Mouse (Mus musculus): ENCODE measurements around the gene Tiparp. TPM values are rescaled to one million over a fixed set of nuclear protein-coding genes. Genes with fewer than 3 reads are reported as not detected.

Gene Tiparp
- polyA plus RNA-seq, 1 experiment, result 40.5 TPM

DNA sequence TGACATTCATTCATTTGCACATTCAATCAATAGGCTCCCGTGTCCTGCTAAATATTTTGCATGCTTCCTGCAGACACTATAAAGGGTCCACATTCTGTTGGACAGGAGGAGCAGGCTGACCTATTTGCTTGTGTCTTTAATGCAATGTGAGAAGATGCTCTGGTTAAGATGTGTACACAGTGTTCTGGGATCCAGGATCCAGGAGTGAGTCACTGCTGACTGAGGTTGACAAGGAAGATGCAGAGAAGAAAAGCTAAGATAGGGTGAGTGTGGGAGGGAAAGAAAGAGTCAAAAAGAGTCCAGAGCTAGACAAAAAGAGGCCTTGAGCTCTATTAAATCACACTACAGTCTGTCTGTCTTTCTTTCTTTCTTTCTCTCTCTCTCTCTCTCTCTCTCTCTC, 56.1 kb downstream of the Tiparp start:
- 0 out of 2 replicates have a peak, but pooled peaks cover 2% of the 10 kb centered on the region for H3K9me3 ChIP-seq (replicated peaks; ENCODE audit: control insufficient read depth, insufficient read depth, low read length, poor library complexity, severe bottlenecking)
- no peaks in the 10 kb centered on the region for H3K4me1 ChIP-seq (ENCODE audit: control insufficient read depth, insufficient read depth, low read length)
- no peaks in the 10 kb centered on the region for H3K36me3 ChIP-seq (ENCODE audit: control insufficient read depth, insufficient read depth, low read length, poor library complexity, severe bottlenecking)
- H3K27ac ChIP-seq (ENCODE audit: insufficient read depth, low read length), result no peak overlapping the region
- no peak for TF ChIP-seq POLR2A (IDR thresholded peaks at IDR 0.05; ENCODE audit: insufficient read depth, low read length)
- no peak for TF ChIP-seq CTCF (IDR thresholded peaks at IDR 0.05; ENCODE audit: low read depth, low read length)
- no peak for TF ChIP-seq EP300 (IDR thresholded peaks at IDR 0.05; ENCODE audit: insufficient read depth, low read depth, low read length)
- no peak overlapping the region for H3K9ac ChIP-seq (ENCODE audit: low read depth, poor library complexity, severe bottlenecking)
- no peaks in the 10 kb centered on the region for H3K27me3 ChIP-seq (ENCODE audit: control insufficient read depth, insufficient read depth, low read length, poor library complexity, severe bottlenecking)
- H3K4me3 ChIP-seq (ENCODE audit: low read depth, low read length), result no peak overlapping the region

DNA sequence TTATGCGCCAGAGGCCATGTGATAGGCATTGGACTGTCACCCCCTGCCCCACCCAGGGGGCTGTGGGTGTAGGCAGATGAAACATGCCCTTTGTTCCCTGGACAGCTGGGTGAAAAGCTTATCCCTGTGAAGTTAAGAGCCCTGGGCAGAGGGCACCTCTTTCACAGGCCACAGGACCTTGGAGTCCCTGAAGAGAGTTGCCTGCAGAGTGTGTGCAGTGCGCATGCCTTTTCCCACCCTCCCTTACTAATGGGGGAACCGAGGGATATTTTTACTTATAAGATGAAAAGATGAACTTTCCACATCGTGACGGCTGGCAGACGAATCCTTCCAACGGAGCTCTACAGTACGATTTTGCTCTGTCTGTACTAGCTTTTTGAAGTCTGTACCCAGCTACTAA, 57.1 kb downstream of the Tiparp start:
- no peak overlapping the region for H3K4me3 ChIP-seq (ENCODE audit: low read depth, low read length)
- no peaks in the 10 kb centered on the region for H3K36me3 ChIP-seq (ENCODE audit: control insufficient read depth, insufficient read depth, low read length, poor library complexity, severe bottlenecking)
- TF ChIP-seq POLR2A (IDR thresholded peaks at IDR 0.05; ENCODE audit: insufficient read depth, low read length), result no peak
- no peak for TF ChIP-seq CTCF (IDR thresholded peaks at IDR 0.05; ENCODE audit: low read depth, low read length)
- TF ChIP-seq EP300 (IDR thresholded peaks at IDR 0.05; ENCODE audit: insufficient read depth, low read depth, low read length), result no peak
- no peak overlapping the region for H3K27ac ChIP-seq (ENCODE audit: insufficient read depth, low read length)
- H3K9ac ChIP-seq (ENCODE audit: low read depth, poor library complexity, severe bottlenecking), result no peak overlapping the region
- 0 out of 2 replicates have a peak, but pooled peaks cover 2% of the 10 kb centered on the region for H3K9me3 ChIP-seq (replicated peaks; ENCODE audit: control insufficient read depth, insufficient read depth, low read length, poor library complexity, severe bottlenecking)
- no peaks in the 10 kb centered on the region for H3K27me3 ChIP-seq (ENCODE audit: control insufficient read depth, insufficient read depth, low read length, poor library complexity, severe bottlenecking)
- no peaks in the 10 kb centered on the region for H3K4me1 ChIP-seq (ENCODE audit: control insufficient read depth, insufficient read depth, low read length)

DNA sequence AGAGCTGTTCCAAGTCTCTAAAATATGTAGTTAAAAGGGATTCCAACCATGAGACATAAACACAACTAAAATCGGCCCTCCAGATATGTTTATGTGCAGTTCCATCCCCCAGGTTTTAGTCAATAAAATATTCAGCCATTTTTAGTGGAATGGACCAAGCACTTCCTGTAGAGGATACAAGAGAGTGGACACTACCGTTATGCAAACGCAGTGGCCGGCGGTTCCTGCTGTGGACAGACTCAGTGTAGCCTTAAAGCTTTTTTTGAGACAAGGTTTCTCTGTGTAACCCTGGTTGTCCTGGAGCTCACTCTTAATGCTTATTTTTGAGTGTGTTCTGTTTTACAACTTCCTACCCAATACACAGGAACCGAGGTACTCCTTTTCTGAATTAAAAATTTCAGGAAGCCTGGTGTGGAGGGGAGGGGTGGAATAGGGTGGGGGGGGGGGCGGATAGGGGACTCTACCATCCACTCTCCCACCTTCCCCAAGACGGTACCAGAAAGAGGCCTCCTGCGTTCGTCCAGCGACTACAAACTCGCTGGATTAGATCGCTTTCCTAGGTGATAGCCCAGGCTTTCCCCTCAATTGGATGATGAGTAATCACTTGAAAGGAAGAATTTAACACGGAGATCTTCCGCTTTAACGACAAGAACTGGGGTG, 57.7 kb downstream of the Tiparp start:
- no peak overlapping the region for H3K27ac ChIP-seq (ENCODE audit: insufficient read depth, low read length)
- no peak overlapping the region; the same call in 1 of the 2 replicates for H3K9ac ChIP-seq (ENCODE audit: low read depth, poor library complexity, severe bottlenecking)
- H3K4me1 ChIP-seq (ENCODE audit: control insufficient read depth, insufficient read depth, low read length), result no peaks in the 10 kb centered on the region

DNA sequence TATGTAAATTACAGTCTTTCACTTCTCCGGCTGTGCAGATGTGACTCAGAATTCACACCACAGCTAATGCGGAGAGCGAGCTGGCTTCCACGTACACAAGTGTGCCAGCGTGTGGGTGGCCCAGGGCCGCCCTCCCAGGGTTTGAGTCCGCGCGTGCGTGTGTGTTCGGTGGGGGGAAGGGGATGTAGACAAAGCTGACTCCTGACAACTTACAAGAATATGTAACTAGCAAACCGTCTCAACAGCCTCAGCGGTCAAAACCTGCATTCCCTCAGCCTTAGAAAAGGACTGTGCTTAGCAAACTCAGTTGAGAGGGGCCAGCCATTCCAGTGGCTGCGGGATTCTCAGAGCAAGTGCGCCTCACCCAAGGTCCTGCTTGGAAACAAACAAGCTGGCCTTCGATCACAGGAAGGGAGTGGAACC, 58.3 kb downstream of the Tiparp start:
- H3K27me3 ChIP-seq (ENCODE audit: control insufficient read depth, insufficient read depth, low read length, poor library complexity, severe bottlenecking), result no peaks in the 10 kb centered on the region; the same call in 1 of the 2 replicates
- H3K36me3 ChIP-seq (ENCODE audit: control insufficient read depth, insufficient read depth, low read length, poor library complexity, severe bottlenecking), result no peaks in the 10 kb centered on the region
- no peak for TF ChIP-seq EP300 (IDR thresholded peaks at IDR 0.05; ENCODE audit: insufficient read depth, low read depth, low read length)
- TF ChIP-seq CTCF (IDR thresholded peaks at IDR 0.05; ENCODE audit: low read depth, low read length), result no peak
- no peak for TF ChIP-seq POLR2A (IDR thresholded peaks at IDR 0.05; ENCODE audit: insufficient read depth, low read length)
- H3K4me3 ChIP-seq (ENCODE audit: low read depth, low read length), result peak overlapping the region; percentile 65
- peak overlapping the region; percentile 18 for H3K9ac ChIP-seq (ENCODE audit: low read depth, poor library complexity, severe bottlenecking)
- no peaks in the 10 kb centered on the region for H3K4me1 ChIP-seq (ENCODE audit: control insufficient read depth, insufficient read depth, low read length)
- H3K9me3 ChIP-seq (replicated peaks; ENCODE audit: control insufficient read depth, insufficient read depth, low read length, poor library complexity, severe bottlenecking), result 0 out of 2 replicates have a peak, but pooled peaks cover 2% of the 10 kb centered on the region
- H3K27ac ChIP-seq (ENCODE audit: insufficient read depth, low read length), result no peak overlapping the region

More for the DNA sequence above, 57.7 kb downstream of the Tiparp start:
- Histone ChIP-seq H3K4me3 (ENCODE audit: low read depth, low read length) (peak overlapping the region; percentile 65), H3K27me3 (ENCODE audit: control insufficient read depth, insufficient read depth, low read length, poor library complexity, severe bottlenecking) (no peaks in the 10 kb centered on the region), H3K9me3 (replicated peaks; ENCODE audit: control insufficient read depth, insufficient read depth, low read length, poor library complexity, severe bottlenecking) (0 out of 2 replicates have a peak, but pooled peaks cover 2% of the 10 kb centered on the region), H3K36me3 (ENCODE audit: control insufficient read depth, insufficient read depth, low read length, poor library complexity, severe bottlenecking) (no peaks in the 10 kb centered on the region)
- TF ChIP-seq POLR2A (IDR thresholded peaks at IDR 0.05; ENCODE audit: insufficient read depth, low read length) (no peak), EP300 (IDR thresholded peaks at IDR 0.05; ENCODE audit: insufficient read depth, low read depth, low read length) (no peak), CTCF (IDR thresholded peaks at IDR 0.05; ENCODE audit: low read depth, low read length) (no peak)

DNA sequence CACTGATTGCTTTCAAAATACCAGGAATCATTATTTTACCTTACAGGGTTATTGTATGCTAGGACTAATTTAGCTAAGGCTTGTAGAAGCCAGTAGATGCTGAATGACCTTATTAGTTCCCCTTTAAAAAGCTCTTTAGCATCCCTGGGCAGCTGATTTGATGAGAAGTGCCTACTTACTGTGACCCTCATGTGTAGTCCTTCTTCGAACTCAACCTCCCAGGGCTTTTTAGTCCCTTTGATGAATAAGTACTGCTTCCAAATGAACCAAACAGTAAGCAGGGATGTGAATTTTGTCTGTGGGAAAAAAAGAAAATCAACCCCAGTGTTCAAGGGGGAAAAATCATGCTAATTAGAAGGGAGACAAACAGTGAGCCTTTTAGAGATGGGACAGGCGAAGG, 58.8 kb downstream of the Tiparp start:
- Histone ChIP-seq H3K9me3 (replicated peaks; ENCODE audit: control insufficient read depth, insufficient read depth, low read length, poor library complexity, severe bottlenecking) (0 out of 2 replicates have a peak, but pooled peaks cover 2% of the 10 kb centered on the region), H3K27ac (ENCODE audit: insufficient read depth, low read length) (no peak overlapping the region), H3K9ac (ENCODE audit: low read depth, poor library complexity, severe bottlenecking) (peak overlapping the region; percentile 18), H3K4me3 (ENCODE audit: low read depth, low read length) (no peak overlapping the region), H3K36me3 (ENCODE audit: control insufficient read depth, insufficient read depth, low read length, poor library complexity, severe bottlenecking) (no peaks in the 10 kb centered on the region), H3K4me1 (ENCODE audit: control insufficient read depth, insufficient read depth, low read length) (no peaks in the 10 kb centered on the region), H3K27me3 (ENCODE audit: control insufficient read depth, insufficient read depth, low read length, poor library complexity, severe bottlenecking) (no peaks in the 10 kb centered on the region; the same call in 1 of the 2 replicates)
- no peak for TF ChIP-seq CTCF (IDR thresholded peaks at IDR 0.05; ENCODE audit: low read depth, low read length)
- no peak for TF ChIP-seq EP300 (IDR thresholded peaks at IDR 0.05; ENCODE audit: insufficient read depth, low read depth, low read length)
- TF ChIP-seq POLR2A (IDR thresholded peaks at IDR 0.05; ENCODE audit: insufficient read depth, low read length), result no peak

DNA sequence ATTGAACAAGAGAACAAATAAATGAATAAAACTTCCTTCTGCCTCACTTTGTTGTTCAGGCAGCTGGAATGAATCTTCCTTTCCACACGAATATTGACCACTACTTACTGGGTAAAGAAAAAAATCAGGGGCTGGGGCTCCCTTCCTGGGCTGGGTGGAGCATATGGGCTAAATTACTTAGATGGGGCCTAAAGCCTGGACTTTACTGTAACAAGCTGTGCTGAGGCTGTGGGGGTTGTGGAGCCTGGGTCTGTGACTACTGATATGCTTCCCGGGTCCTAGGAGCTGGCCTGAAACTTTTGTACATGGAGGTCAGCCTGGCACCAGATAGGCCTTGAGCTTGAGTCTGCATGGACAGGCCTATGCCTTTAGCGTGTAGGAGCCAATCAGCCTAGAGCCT, 60.2 kb downstream of the Tiparp start:
- Histone ChIP-seq H3K36me3 (ENCODE audit: control insufficient read depth, insufficient read depth, low read length, poor library complexity, severe bottlenecking) (no peaks in the 10 kb centered on the region), H3K27me3 (ENCODE audit: control insufficient read depth, insufficient read depth, low read length, poor library complexity, severe bottlenecking) (no peaks in the 10 kb centered on the region; the same call in 1 of the 2 replicates), H3K9me3 (replicated peaks; ENCODE audit: control insufficient read depth, insufficient read depth, low read length, poor library complexity, severe bottlenecking) (0 out of 2 replicates have a peak, but pooled peaks cover 2% of the 10 kb centered on the region), H3K4me1 (ENCODE audit: control insufficient read depth, insufficient read depth, low read length) (no peaks in the 10 kb centered on the region), H3K27ac (ENCODE audit: insufficient read depth, low read length) (no peak overlapping the region), H3K4me3 (ENCODE audit: low read depth, low read length) (no peak overlapping the region), H3K9ac (ENCODE audit: low read depth, poor library complexity, severe bottlenecking) (no peak overlapping the region)
- TF ChIP-seq CTCF (IDR thresholded peaks at IDR 0.05; ENCODE audit: low read depth, low read length) (no peak), POLR2A (IDR thresholded peaks at IDR 0.05; ENCODE audit: insufficient read depth, low read length) (no peak), EP300 (IDR thresholded peaks at IDR 0.05; ENCODE audit: insufficient read depth, low read depth, low read length) (no peak)
